In the genomic region with DNA sequence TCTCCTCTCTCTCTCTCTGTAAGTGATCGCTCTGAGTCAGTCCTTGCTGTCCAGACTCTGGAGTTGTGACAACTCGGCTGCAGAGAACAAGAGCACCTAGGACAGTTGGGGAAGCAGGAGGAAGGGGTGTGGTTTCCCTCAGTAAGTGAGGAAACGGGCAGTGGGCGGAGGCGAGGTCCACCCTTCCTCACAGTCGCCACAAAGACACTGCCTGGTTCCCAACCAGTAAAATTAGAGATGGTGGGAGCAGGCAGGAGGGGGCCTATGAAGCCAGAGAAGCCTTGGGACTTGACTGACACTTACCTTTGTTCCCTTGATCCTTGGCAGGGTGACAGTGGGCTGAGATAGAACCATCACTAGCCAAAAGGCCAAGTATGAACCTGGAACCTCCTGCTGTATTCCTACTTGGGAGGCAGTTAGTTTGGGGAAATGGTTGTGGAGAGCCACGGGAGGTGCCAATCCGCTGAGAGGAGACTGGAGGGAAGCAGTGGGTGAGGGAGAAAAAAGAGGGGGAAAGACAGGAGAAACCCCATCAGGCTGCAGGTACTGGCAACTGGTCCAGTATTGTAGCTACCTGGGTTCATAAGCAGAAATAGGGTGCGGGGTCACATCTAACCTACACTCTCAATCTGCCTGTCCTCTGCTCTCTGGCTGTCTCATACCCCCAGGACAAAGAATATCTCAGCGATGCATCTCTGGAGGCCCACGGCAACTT, we compare ENCODE assay signal across 9 mouse cellular contexts. TPM values are rescaled to one million over a fixed set of nuclear protein-coding genes. Genes with fewer than 3 reads are reported as not detected.
DNase-seq lines count a peak whose midpoint lies in the region; ATAC-seq and TF ChIP-seq lines count a peak whose summit lies in the region.
"Had no signal": no experiment of that assay in that cellular context is flagged by ENCODE, and none has a peak within 500 bp of the region (broad histone marks: within the 10 kb centered on the region; RNA-seq: fewer than 3 reads in every experiment).

No protein-coding gene starts in this region.

- WGBS in embryonic facial prominence, embryonic 10.5 days = 49% methylated on average over 11 of the region's 11 CpGs

- no peak overlapping the region for H3K4me3 ChIP-seq in layer of hippocampus, adult 2 months
- H3K4me3 ChIP-seq in embryonic facial prominence, embryonic 10.5 days = no peak overlapping the region

- no peak for TF ChIP-seq CTCF in layer of hippocampus, adult 2 months (conservative IDR thresholded peaks at IDR 0.05)

- peak overlapping the region; percentile 61 for H3K27ac ChIP-seq in layer of hippocampus, adult 2 months
- H3K27ac ChIP-seq in embryonic facial prominence, embryonic 10.5 days (replicated peaks) = 0 out of 2 replicates have a peak overlapping the region, but pooled peaks have one; percentile 11

- intact Hi-C loops in gastrocnemius, postnatal 14 days (cut with DNase I; ENCODE audit: low total_unique reads) = no loop called here

- H3K36me3 ChIP-seq in embryonic facial prominence, embryonic 10.5 days (replicated peaks) = peaks cover 24% of the 10 kb centered on the region

- ATAC-seq in megakaryocyte, adult 5-6 weeks (ENCODE audit: poor library complexity, severe bottlenecking) = peak; percentile 89

- H3K9me3 ChIP-seq in embryonic facial prominence, embryonic 10.5 days = no peaks in the 10 kb centered on the region

- H3K27me3 ChIP-seq in embryonic facial prominence, embryonic 10.5 days (replicated peaks; ENCODE audit: low read depth, poor library complexity, severe bottlenecking) = 0 out of 2 replicates have a peak, but pooled peaks cover 17% of the 10 kb centered on the region

- no peak for DNase-seq in layer of hippocampus, adult 2 months (ENCODE audit: low spot score in 2 of 2)
- no peak for DNase-seq in layer of hippocampus, adult 9-11 months
- no peak for DNase-seq in embryonic facial prominence, embryonic 10.5 days (ENCODE audit: low spot score)
- DNase-seq in kidney, adult 8-10 months = peak; percentile 49 to 69
- no peak for DNase-seq in testis, postnatal 10 days (ENCODE audit: low spot score)
- no peak for DNase-seq in gastrocnemius, postnatal 14 days
- DNase-seq in spleen, postnatal 10 days (ENCODE audit: low spot score in 2 of 2) = no peak

- H3K4me1 ChIP-seq in embryonic facial prominence, embryonic 10.5 days = peaks cover 45% of the 10 kb centered on the region

RNA-seq across cellular contexts. Expression of gene Adam11, which starts 19.2 kb away (rescaled TPM):
- total RNA-seq in layer of hippocampus, adult 2 months (2021) = 100 to 1,000 TPM; 192 to 212 TPM
- 16.3 and 21.0 TPM in 2 replicates for polyA plus RNA-seq in embryonic facial prominence, embryonic 10.5 days (2016; fragmentation: Nextera tagmentation; extraction: Ambion mirVana)
- total RNA-seq in megakaryocyte, adult 5-6 weeks (2015) = 0.54 and 0.62 TPM in 2 replicates
- total RNA-seq in megakaryocyte, adult 5-6 weeks (2017) = 0.81 TPM in 1 of 2 replicates, not detected in the other
- 1 to 10 TPM in 1 of 2 experiments, under 1 TPM in 1; 0.84 to 1.4 TPM for total RNA-seq in gastrocnemius, postnatal 14 days (2021)

RNA-seq across cellular contexts. Expression of gene Gjc1, which starts 39.1 kb away (rescaled TPM):
- 1 to 10 TPM; 4.7 TPM for total RNA-seq in layer of hippocampus, adult 2 months (2021)
- 80.7 and 89.6 TPM in 2 replicates for polyA plus RNA-seq in embryonic facial prominence, embryonic 10.5 days (2016; fragmentation: Nextera tagmentation; extraction: Ambion mirVana)
- total RNA-seq in megakaryocyte, adult 5-6 weeks (2015) = 0.11 TPM in 2 replicates
- 0.40 and 0.89 TPM in 2 replicates for total RNA-seq in megakaryocyte, adult 5-6 weeks (2017)
- total RNA-seq in gastrocnemius, postnatal 14 days (2021) = 10 to 100 TPM; 15.2 to 17.9 TPM

RNA-seq across cellular contexts. Expression of gene Higd1b, which starts 55.2 kb away (rescaled TPM):
- 1 to 10 TPM; 3.5 to 4.5 TPM for total RNA-seq in layer of hippocampus, adult 2 months (2021)
- polyA plus RNA-seq in embryonic facial prominence, embryonic 10.5 days (2016; fragmentation: Nextera tagmentation; extraction: Ambion mirVana) = not detected in 2 replicates
- not detected in 2 replicates for total RNA-seq in megakaryocyte, adult 5-6 weeks (2015)
- total RNA-seq in megakaryocyte, adult 5-6 weeks (2017) = not detected in 2 replicates
- 1 to 10 TPM; 4.8 to 8.3 TPM for total RNA-seq in gastrocnemius, postnatal 14 days (2021)
- polyA plus RNA-seq: intestine, embryonic 14.5 days had no signal

Comparison
In these comparisons a context has a peak if more than half of its experiments do, and no peak if none do; other contexts are left out.
1. DNase-seq: peak in kidney, adult 8-10 months (2 of 2); none in layer of hippocampus, adult 2 months (0 of 2), layer of hippocampus, adult 9-11 months (single experiment), embryonic facial prominence, embryonic 10.5 days (single experiment), testis, postnatal 10 days (single experiment), gastrocnemius, postnatal 14 days (single experiment) and spleen, postnatal 10 days (0 of 2).
2. RNA of gene Adam11, which starts 19.2 kb away (total RNA-seq): 192 to 212 TPM in layer of hippocampus, adult 2 months; 0.84 to 1.4 TPM in gastrocnemius, postnatal 14 days and 0.54 to 0.81 TPM in megakaryocyte, adult 5-6 weeks; every median in the first group is over 10 times any median in the second.
3. RNA of gene Higd1b, which starts 55.2 kb away (total RNA-seq): 4.8 to 8.3 TPM in gastrocnemius, postnatal 14 days and 3.5 to 4.5 TPM in layer of hippocampus, adult 2 months; not detected in megakaryocyte, adult 5-6 weeks; every median in the first group is over 4 times any median in the second.